23 mouse cellular contexts compared by ENCODE assay signal in the genomic region with DNA sequence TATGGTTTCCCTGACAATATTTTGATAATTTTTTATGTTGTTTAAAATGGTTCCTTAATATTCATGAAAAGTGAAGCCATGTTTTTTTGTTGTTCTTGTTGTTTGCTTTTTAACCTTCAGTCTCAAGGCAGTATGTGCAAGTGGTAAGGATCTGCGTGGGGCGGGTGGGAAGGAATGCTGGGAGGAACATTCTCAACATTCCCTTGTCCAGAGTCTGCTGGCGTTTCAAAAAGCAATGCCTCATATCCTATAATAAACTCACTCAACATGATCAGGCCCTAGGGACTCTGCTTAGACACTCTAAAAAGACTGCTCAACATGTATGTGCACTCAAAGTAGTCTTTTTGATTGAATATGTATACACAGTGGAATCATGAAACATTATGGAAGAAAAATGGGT.
A peak's percentile ranks its signal among the peaks of the same experiment; 100 is the strongest.
DNase-seq lines count a peak whose midpoint lies in the region; ATAC-seq and TF ChIP-seq lines count a peak whose summit lies in the region.
"Had no signal": no experiment of that assay in that cellular context is flagged by ENCODE, and none has a peak within 500 bp of the region (broad histone marks: within the 10 kb centered on the region; RNA-seq: fewer than 3 reads in every experiment).

No protein-coding gene starts in this region.

- H3K36me3 ChIP-seq in kidney, embryonic 14.5 days (ENCODE audit: control insufficient read depth, insufficient read depth, low read length): no peaks in the 10 kb centered on the region
- no peaks in the 10 kb centered on the region for H3K36me3 ChIP-seq in kidney, postnatal 0 days (ENCODE audit: insufficient read depth, low read length)
- H3K36me3 ChIP-seq: forebrain, embryonic 12.5 days; hindbrain, embryonic 15.5 days; intestine, embryonic 15.5 days had no signal

- WGBS in kidney, embryonic 14.5 days: 46% methylated on average over 3 of the region's 3 CpGs
- WGBS in kidney, postnatal 0 days: 42% methylated on average over 3 of the region's 3 CpGs

- no peaks in the 10 kb centered on the region for H3K9me3 ChIP-seq in kidney, embryonic 14.5 days (ENCODE audit: control insufficient read depth, low read length)
- H3K9me3 ChIP-seq in kidney, postnatal 0 days (replicated peaks; ENCODE audit: low read length): no peaks in the 10 kb centered on the region
- H3K9me3 ChIP-seq: forebrain, embryonic 12.5 days; hindbrain, embryonic 15.5 days; intestine, embryonic 15.5 days had no signal

- H3K9ac ChIP-seq in kidney, embryonic 14.5 days (ENCODE audit: low read depth, low read length): no peak overlapping the region
- no peak overlapping the region for H3K9ac ChIP-seq in kidney, postnatal 0 days (ENCODE audit: low read depth, low read length)
- H3K9ac ChIP-seq: forebrain, embryonic 12.5 days; hindbrain, embryonic 15.5 days; intestine, embryonic 15.5 days had no signal

- no peak for TF ChIP-seq CTCF in kidney, postnatal 0 days (IDR thresholded peaks at IDR 0.05; ENCODE audit: low read depth)

- H3K4me2 ChIP-seq in kidney, embryonic 14.5 days (replicated peaks; ENCODE audit: low read depth, low read length): no peak overlapping the region
- H3K4me2 ChIP-seq in kidney, postnatal 0 days (ENCODE audit: low read length): no peak overlapping the region
- H3K4me2 ChIP-seq: forebrain, embryonic 12.5 days; hindbrain, embryonic 15.5 days; intestine, embryonic 15.5 days had no signal

- H3K27ac ChIP-seq in kidney, embryonic 14.5 days (ENCODE audit: low read depth, low read length): no peak overlapping the region
- H3K27ac ChIP-seq in kidney, postnatal 0 days: no peak overlapping the region
- H3K27ac ChIP-seq: forebrain, embryonic 12.5 days; gastrocnemius, adult 2 months; hindbrain, embryonic 15.5 days; intestine, embryonic 15.5 days; layer of hippocampus, adult 2 months; macrophage had no signal

- peak; percentile 11 for DNase-seq in embryo, embryonic 11 days
- DNase-seq in embryo, embryonic 10 days (ENCODE audit: low spot score): no peak
- peak; percentile 11 for DNase-seq in kidney, adult 11 months
- peak; percentile 9 for DNase-seq in 3T3-L1 (ENCODE audit: low read depth, low spot score)
- DNase-seq in kidney, postnatal 0 days (ENCODE audit: low spot score): peak; percentile 80
- no peak for DNase-seq in urinary bladder, postnatal 36 days (ENCODE audit: low spot score in 2 of 2)
- no peak for DNase-seq in gastrocnemius, postnatal 25 days
- DNase-seq: adrenal gland, postnatal 36 days; cerebellum, adult 18-20 months; cerebellum, postnatal 25 days; gastrocnemius, adult 2 months; heart, postnatal 4 days; liver; midbrain, embryonic 14.5 days; spleen, adult 18-20 months had no signal

- H3K4me1 ChIP-seq in kidney, embryonic 14.5 days (ENCODE audit: control insufficient read depth, insufficient read depth, low read length): no peaks in the 10 kb centered on the region
- no peaks in the 10 kb centered on the region for H3K4me1 ChIP-seq in kidney, postnatal 0 days (replicated peaks; ENCODE audit: insufficient read depth, low read length)
- H3K4me1 ChIP-seq: forebrain, embryonic 12.5 days; hindbrain, embryonic 15.5 days; intestine, embryonic 15.5 days had no signal

- no peak for ATAC-seq in kidney, embryonic 14.5 days (ENCODE audit: low FRiP score, low TSS enrichment)
- ATAC-seq in kidney, postnatal 0 days (replicated peaks; ENCODE audit: low FRiP score, low read depth): no peak
- ATAC-seq: CD4-positive, CD25-positive, alpha-beta regulatory T cell, adult 4 months; intestine, embryonic 15.5 days had no signal

- H3K27me3 ChIP-seq in kidney, embryonic 14.5 days (ENCODE audit: control insufficient read depth, insufficient read depth, low read length): no peaks in the 10 kb centered on the region
- no peaks in the 10 kb centered on the region for H3K27me3 ChIP-seq in kidney, postnatal 0 days (ENCODE audit: insufficient read depth, low read length)
- H3K27me3 ChIP-seq: forebrain, embryonic 12.5 days; hindbrain, embryonic 15.5 days; intestine, embryonic 15.5 days had no signal

- H3K4me3 ChIP-seq in kidney, embryonic 14.5 days (ENCODE audit: low read length): no peak overlapping the region
- no peak overlapping the region for H3K4me3 ChIP-seq in kidney, postnatal 0 days (replicated peaks; ENCODE audit: low read depth, low read length)
- H3K4me3 ChIP-seq: forebrain, embryonic 12.5 days; gastrocnemius, adult 2 months; hindbrain, embryonic 15.5 days; intestine, embryonic 15.5 days; layer of hippocampus, adult 2 months; myocyte had no signal

Comparison
In these comparisons a context has a peak if more than half of its experiments do, and no peak if none do; other contexts are left out.
1. DNase-seq: peak in embryo, embryonic 11 days (single experiment), kidney, adult 11 months (single experiment), 3T3-L1 (single experiment) and kidney, postnatal 0 days (single experiment); none in embryo, embryonic 10 days (single experiment), urinary bladder, postnatal 36 days (0 of 2) and gastrocnemius, postnatal 25 days (single experiment).